Mouse (Mus musculus) monocyte, adult 2 months (primary cell): ENCODE results near the gene Lamb3.

ENCODE experiments used
- DNase-seq, 2 experiments: peaks; one replicate each; pipeline ENCODE4 v3.0.0; 2022; ENCODE audit warnings: low spot score in 2 of 2, low read depth in 1 of 2

The Lamb3 gene

GRCm38 (mm10) chr1:193376478-193377134 lies 169.1 kb downstream of the Lamb3 start:
- DNase-seq: no peak

DNA sequence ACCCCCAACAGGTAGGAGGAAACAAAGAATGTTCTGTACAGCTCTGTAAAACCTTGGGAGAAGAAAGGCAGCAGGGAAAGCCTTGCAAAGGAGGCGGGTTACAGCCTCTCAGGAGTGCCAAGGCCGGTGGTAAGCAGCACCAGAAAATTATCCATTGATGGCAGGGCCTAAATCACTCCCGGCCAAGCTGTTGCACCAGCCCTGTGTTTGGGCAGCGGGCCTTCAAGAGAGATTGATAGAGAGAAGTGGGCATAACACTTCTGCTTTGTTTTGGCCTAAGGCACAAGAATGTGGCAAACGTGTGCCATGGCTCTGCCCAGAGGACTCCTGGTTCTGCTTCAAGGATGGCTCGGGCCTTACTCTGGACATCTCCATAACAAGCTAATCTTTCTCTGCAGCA lies 172.1 kb downstream of the Lamb3 start:
- DNase-seq: no peak

DNA sequence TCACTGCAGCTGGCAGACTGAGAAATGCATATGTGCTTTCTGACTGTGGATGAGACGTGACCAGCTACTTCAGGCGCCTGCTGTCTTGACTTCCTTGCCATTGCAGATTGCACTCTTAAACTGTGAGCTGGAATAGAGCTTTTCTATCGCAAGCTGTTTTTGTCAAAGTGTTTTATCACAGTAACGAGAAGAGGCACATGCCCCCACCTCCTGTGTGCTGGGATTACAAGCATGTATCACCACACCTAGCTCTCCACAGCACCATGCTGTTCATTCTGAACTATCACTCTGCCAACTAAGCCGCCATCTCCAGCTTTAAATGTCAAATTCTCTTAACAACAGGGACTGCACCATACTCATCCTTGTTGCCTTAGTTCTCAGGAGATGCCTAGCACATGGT lies 173.4 kb downstream of the Lamb3 start:
- DNase-seq: no peak

DNA sequence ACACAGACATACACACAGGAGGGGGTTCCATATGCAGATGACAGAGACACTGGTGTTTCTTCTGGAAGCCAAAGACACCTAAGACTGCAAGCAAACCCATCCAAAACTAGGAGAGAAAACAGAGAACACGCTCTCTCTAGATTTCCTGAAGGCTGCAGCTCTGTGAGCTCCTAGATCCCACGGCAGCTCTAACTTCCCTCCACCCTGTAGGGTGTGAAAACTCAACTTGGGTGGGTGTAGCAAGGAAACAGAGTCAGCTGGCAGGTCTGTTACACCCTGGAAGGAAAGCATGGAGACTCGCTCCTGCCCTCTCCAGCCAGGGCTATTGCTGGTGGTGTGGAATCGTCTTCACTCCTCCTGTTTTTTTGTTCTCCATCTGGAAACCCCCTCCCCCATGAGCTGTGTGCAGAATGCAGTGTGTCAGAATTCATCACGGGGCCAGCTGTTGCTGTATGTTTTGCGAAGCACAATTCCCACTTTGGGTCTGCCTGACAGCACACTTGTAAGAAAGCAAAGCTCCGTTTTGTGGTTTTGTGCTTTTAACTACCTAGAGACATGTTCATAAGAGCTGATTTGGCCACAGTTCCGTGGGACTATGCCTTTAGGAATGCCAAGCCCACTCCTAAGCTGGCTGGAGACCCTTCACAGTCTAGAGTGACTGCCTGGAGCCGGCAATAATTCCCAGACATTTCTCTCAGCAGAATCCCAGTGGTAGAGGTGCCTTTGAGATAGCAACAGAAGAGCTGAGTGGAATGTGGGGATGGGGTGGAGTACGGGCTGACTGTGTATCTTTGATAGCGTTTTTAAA lies 174.3 kb downstream of the Lamb3 start:
- no peak for DNase-seq

DNA sequence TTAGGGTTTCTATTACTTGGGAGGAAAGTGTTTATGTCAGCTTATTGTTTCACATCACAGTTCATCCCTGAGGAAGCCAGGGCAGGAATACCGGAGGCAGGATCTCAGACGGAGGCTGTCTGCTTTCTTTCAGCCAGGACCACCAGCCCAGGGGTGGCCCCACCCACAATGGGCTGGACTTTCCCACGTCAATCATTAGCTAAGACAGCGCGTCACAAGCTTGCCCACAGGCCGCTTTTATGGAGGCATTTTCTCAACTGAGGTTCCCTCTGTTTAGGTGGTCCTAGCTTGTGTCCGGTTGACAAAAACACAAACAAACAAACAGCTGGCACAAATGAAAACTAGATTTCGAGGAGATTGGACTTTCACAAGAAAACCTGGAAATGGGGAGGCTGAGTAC lies 174.9 kb downstream of the Lamb3 start:
- DNase-seq: no peak

GRCm38 (mm10) chr1:193382841-193383462 lies 175.5 kb downstream of the Lamb3 start:
- no peak for DNase-seq

DNA sequence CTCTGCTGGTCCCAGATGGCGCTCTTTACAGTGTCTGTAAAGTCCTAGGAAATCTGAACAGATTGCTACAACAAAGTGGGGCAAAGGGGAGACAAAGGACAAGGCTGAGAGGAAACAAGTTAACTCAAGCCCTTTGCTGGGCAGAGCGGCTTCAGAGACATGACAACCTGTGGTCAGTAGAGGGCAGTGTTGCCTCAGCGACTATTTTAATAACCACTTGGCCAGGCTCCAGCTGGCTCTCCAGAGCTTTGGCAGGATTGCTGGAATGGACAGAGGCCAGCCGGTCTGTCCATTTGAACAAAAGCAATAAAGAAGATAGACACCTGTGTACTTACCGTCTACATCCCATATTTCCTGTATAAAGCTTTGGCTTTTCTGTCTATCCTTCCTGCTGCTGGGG lies 178.6 kb downstream of the Lamb3 start:
- peak in 1 of 2 experiments; percentile 13 for DNase-seq

DNA sequence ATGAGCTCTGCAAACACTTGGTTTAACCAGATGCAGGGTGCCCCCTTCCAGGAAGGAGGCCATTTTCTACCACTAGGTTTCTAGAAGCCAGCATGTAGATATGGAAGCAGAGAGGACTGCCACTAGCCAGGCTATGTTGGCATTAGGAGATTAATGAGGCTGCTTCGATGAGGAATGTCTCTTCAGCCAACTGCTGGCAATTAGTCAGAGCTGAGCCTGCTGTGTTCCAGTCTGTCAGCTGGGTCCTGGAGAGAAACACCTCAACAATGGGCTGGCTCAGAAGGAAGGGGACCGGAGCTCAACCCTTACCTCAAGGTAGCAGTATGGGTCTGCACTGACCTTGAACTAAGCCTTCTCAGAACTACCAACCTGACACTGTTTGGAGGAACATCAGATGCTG lies 179.7 kb downstream of the Lamb3 start:
- DNase-seq: no peak

GRCm38 (mm10) chr1:193389505-193389904 lies 182.0 kb downstream of the Lamb3 start:
- DNase-seq: no peak

- DNase-seq: no peak
Observed at GRCm38 (mm10) chr1:193390004-193390403, 182.5 kb downstream of the Lamb3 start.

DNA sequence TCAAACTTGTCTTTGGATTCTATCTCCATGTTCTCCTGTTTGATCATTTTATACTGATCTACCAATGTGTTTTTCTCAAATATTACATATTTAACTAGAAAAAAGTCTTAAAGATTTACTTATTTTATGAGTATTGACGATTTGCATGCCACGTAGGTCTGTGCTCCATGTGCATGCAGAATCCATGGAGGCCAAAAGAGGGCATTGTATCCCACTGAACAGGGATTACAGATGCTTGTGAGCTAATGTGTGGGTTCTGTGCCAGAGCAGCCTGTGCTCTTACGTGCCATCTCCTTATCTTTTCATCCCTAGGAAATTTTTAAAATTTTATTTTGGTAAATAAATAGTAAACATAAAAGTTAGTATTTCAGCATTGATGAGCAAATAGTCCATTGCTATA lies 184.8 kb downstream of the Lamb3 start:
- DNase-seq: no peak
